Mouse (Mus musculus): ENCODE data around the gene Smarcal1.

GRCm38 (mm10) chr1:72593340-72593951, 10.4 kb downstream of the Smarcal1 start:
- TF ChIP-seq EP300 (IDR thresholded peaks at IDR 0.05; ENCODE audit: insufficient read depth, low read depth, low read length) (no peak), POLR2A (IDR thresholded peaks at IDR 0.05; ENCODE audit: insufficient read depth, low read length) (no peak), CTCF (IDR thresholded peaks at IDR 0.05; ENCODE audit: low read depth, low read length) (no peak)

Data from ES-Bruce4 (cell line).